8 mouse cellular contexts compared by ENCODE assay signal in the genomic region with DNA sequence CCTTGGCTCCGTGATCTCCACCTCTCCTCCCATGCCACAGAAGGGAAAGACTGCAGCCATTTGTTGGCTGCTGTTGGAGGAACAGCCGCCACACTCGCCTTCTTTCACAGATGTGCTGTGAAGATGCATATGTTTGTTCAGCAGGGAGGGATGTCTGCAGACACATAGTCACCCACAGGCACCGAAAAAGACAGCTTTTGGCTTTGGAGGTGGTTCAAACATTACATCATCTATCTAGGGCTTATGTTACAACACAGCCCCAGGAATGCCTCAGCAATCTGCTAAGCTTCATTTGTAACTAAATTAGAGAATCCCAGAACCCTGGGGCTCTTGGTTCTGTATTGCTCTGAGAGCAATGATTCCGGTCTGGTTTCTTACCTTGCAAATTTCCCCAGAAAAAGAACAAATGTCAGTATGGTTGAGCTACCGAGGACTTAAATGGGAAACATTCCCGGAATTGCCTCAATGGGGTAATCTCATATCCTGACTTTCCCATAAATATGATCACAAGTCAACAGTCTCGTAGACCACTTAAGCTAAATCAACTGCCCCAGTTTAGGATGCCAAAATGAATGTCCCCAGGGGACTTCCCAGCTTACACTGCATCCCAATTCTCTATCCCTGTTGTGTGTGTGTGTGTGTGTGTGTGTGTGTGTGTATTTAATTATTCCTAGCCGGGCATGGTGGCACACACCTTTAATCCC. TPM values are rescaled to one million over a fixed set of nuclear protein-coding genes. Genes with fewer than 3 reads are reported as not detected.
DNase-seq lines count a peak whose midpoint lies in the region; ATAC-seq lines count a peak whose summit lies in the region.

No protein-coding gene starts in this region.

- peaks cover 12% of the 10 kb centered on the region for H3K27me3 ChIP-seq in lung, embryonic 15.5 days
- H3K27me3 ChIP-seq in intestine, embryonic 16.5 days (replicated peaks; ENCODE audit: control insufficient read depth, insufficient read depth, low read length) = no peaks in the 10 kb centered on the region

- no peaks in the 10 kb centered on the region for H3K36me3 ChIP-seq in lung, embryonic 15.5 days
- H3K36me3 ChIP-seq in intestine, embryonic 16.5 days (ENCODE audit: control insufficient read depth, insufficient read depth, low read length) = no peaks in the 10 kb centered on the region

- WGBS in lung, embryonic 15.5 days = 52% methylated on average over 9 of the region's 9 CpGs
- 50% methylated on average over 9 of the region's 9 CpGs for WGBS in intestine, embryonic 16.5 days

- H3K9ac ChIP-seq in lung, embryonic 15.5 days = no peak overlapping the region
- H3K9ac ChIP-seq in intestine, embryonic 16.5 days (ENCODE audit: low read depth, low read length) = no peak overlapping the region

- H3K4me2 ChIP-seq in lung, embryonic 15.5 days = no peak overlapping the region
- H3K4me2 ChIP-seq in intestine, embryonic 16.5 days (ENCODE audit: low read depth, low read length) = no peak overlapping the region

- no peak for DNase-seq in lung, postnatal 25 days (ENCODE audit: low spot score)
- peak; percentile 73 for DNase-seq in cerebellum, adult 9-10 months
- peak; percentile 50 to 76 for DNase-seq in right cerebral cortex, postnatal 36 days (ENCODE audit: low spot score in 2 of 2)
- DNase-seq in kidney, adult 9 months = no peak
- no peak for DNase-seq in thymus, postnatal 4 days
- no peak for DNase-seq in kidney, postnatal 36 days

- no peak; the same call in 1 of the 2 replicates for ATAC-seq in lung, embryonic 15.5 days (ENCODE audit: borderline replicate concordance, extremely low read depth, low FRiP score, low TSS enrichment)
- ATAC-seq in intestine, embryonic 16.5 days = peak; percentile 48

- H3K4me3 ChIP-seq in lung, embryonic 15.5 days = no peak overlapping the region
- no peak overlapping the region for H3K4me3 ChIP-seq in intestine, embryonic 16.5 days (ENCODE audit: low read length)

- 0 out of 2 replicates have a peak overlapping the region, but pooled peaks have one; percentile 1 for H3K27ac ChIP-seq in lung, embryonic 15.5 days
- H3K27ac ChIP-seq in intestine, embryonic 16.5 days (ENCODE audit: low read length) = peak overlapping the region; percentile 48

- peaks cover 5% of the 10 kb centered on the region; the same call in 1 of the 2 replicates for H3K4me1 ChIP-seq in lung, embryonic 15.5 days
- H3K4me1 ChIP-seq in intestine, embryonic 16.5 days (ENCODE audit: control insufficient read depth, insufficient read depth, low read length) = no peaks in the 10 kb centered on the region

- no peaks in the 10 kb centered on the region for H3K9me3 ChIP-seq in lung, embryonic 15.5 days
- H3K9me3 ChIP-seq in intestine, embryonic 16.5 days (ENCODE audit: control insufficient read depth, low read length) = no peaks in the 10 kb centered on the region

RNA-seq across cellular contexts. Expression of a gene that starts 5.5 kb away (rescaled TPM):
- polyA plus RNA-seq in lung, embryonic 15.5 days (2015; fragmentation: Nextera tagmentation; extraction: Ambion mirVana) = 58.5 and 64.8 TPM in 2 replicates
- 6.0 and 6.6 TPM in 2 replicates for polyA plus RNA-seq in intestine, embryonic 16.5 days (2015; fragmentation: Nextera tagmentation; extraction: Ambion mirVana)

Comparison
In these comparisons a context has a peak if more than half of its experiments do, and no peak if none do; other contexts are left out.
1. DNase-seq: peak in cerebellum, adult 9-10 months (single experiment) and right cerebral cortex, postnatal 36 days (2 of 2); none in lung, postnatal 25 days (single experiment), kidney, adult 9 months (single experiment), thymus, postnatal 4 days (single experiment) and kidney, postnatal 36 days (0 of 2).